Mouse (Mus musculus): ENCODE results near the gene Nbea.

Gene Nbea

GRCm38 (mm10) chr3:56183159-56184133 is at the start of gene Nbea:
Nbea (minus strand) TSS chr3:56183701.
- peak; percentile 79 for DNase-seq (ENCODE audit: low spot score)

GRCm38 (mm10) chr3:56229283-56229682 is 45.8 kb upstream of the Nbea start:
- DNase-seq (ENCODE audit: low spot score): no peak

GRCm38 (mm10) chr3:56215989-56216388 is 32.5 kb upstream of the Nbea start:
- DNase-seq (ENCODE audit: low spot score): no peak

GRCm38 (mm10) chr3:56203968-56204367 is 20.5 kb upstream of the Nbea start:
- no peak for DNase-seq (ENCODE audit: low spot score)

GRCm38 (mm10) chr3:56188238-56188637 is 4.7 kb upstream of the Nbea start:
- no peak for DNase-seq (ENCODE audit: low spot score)

- no peak for DNase-seq (ENCODE audit: low spot score)
Observed at GRCm38 (mm10) chr3:56187131-56187779, 3.8 kb upstream of the Nbea start.

GRCm38 (mm10) chr3:56182371-56183158 is 936 bp downstream of the Nbea start:
- peak; percentile 25 for DNase-seq (ENCODE audit: low spot score)

- DNase-seq (ENCODE audit: low spot score): peak; percentile 16
Observed at GRCm38 (mm10) chr3:56181991-56182370, 1.5 kb downstream of the Nbea start.

- peak; percentile 22 for DNase-seq (ENCODE audit: low spot score)
Observed at GRCm38 (mm10) chr3:56181025-56181424, 2.5 kb downstream of the Nbea start.

- no peak for DNase-seq (ENCODE audit: low spot score)
Observed at GRCm38 (mm10) chr3:56157864-56158263, 25.6 kb downstream of the Nbea start.

GRCm38 (mm10) chr3:56126674-56127073 is 56.8 kb downstream of the Nbea start:
- DNase-seq (ENCODE audit: low spot score): peak; percentile 71

GRCm38 (mm10) chr3:56116647-56117046 is 66.9 kb downstream of the Nbea start:
- no peak for DNase-seq (ENCODE audit: low spot score)

- no peak for DNase-seq (ENCODE audit: low spot score)
Observed at GRCm38 (mm10) chr3:56108101-56108500, 75.4 kb downstream of the Nbea start.

- no peak for DNase-seq (ENCODE audit: low spot score)
Observed at GRCm38 (mm10) chr3:56097105-56097504, 86.4 kb downstream of the Nbea start.

GRCm38 (mm10) chr3:56079015-56079612 is 104.4 kb downstream of the Nbea start:
- DNase-seq (ENCODE audit: low spot score): peak; percentile 66

GRCm38 (mm10) chr3:56067849-56068248 is 115.7 kb downstream of the Nbea start:
- peak; percentile 35 for DNase-seq (ENCODE audit: low spot score)

- DNase-seq (ENCODE audit: low spot score): no peak
Observed at GRCm38 (mm10) chr3:56066360-56067040, 117.0 kb downstream of the Nbea start.

- DNase-seq (ENCODE audit: low spot score): no peak
Observed at GRCm38 (mm10) chr3:56065234-56065633, 118.3 kb downstream of the Nbea start.

- peak; percentile 89 for DNase-seq (ENCODE audit: low spot score)
Observed at GRCm38 (mm10) chr3:56045659-56046336, 137.7 kb downstream of the Nbea start.

GRCm38 (mm10) chr3:56043091-56043490 is 140.4 kb downstream of the Nbea start:
- no peak for DNase-seq (ENCODE audit: low spot score)

GRCm38 (mm10) chr3:56039494-56039893 is 144.0 kb downstream of the Nbea start:
- no peak for DNase-seq (ENCODE audit: low spot score)
